Mouse (Mus musculus) ZHBTc4 (cell line): ENCODE results near the gene Ltb.
A peak's percentile ranks its signal among the peaks of the same experiment; 100 is the strongest.

Experiments
- DNase-seq: peaks from one replicate; pipeline ENCODE4 v3.0.0-alpha.2; 2011; ENCODE audit warnings: low read depth, low spot score

Gene Ltb

DNA sequence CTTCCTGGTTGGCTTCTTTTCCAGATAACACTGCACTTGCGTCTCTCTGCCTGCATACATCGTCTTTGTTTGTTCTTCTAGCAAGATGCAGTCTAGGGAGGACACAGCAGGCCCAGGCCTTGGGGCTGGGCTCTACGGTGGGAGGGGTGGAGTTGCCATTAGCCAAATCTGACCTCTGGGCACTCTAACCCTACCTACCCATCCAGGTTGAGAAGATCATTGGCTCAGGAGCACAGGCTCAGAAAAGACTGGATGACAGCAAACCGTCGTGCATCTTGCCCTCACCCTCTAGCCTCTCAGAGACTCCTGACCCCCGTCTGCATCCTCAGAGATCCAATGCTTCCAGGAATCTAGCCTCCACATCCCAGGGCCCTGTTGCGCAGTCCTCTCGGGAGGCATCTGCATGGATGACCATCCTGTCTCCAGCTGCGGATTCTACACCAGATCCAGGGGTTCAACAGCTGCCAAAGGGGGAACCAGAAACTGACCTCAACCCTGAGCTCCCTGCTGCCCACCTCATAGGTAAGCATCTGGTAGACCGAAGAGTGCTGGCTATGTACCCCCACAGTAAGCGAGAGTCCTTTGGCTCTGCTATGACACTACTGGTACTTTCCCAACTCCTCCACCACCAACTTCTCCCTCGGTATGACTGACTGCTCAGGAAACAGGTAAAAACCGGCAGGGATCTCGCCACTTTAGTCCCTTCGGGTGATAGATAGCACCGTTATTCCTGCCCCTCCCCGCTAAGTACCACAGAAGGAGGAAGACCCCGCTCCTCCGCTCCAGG, 798 bp downstream of the Ltb start:
- DNase-seq, result no peak

DNA sequence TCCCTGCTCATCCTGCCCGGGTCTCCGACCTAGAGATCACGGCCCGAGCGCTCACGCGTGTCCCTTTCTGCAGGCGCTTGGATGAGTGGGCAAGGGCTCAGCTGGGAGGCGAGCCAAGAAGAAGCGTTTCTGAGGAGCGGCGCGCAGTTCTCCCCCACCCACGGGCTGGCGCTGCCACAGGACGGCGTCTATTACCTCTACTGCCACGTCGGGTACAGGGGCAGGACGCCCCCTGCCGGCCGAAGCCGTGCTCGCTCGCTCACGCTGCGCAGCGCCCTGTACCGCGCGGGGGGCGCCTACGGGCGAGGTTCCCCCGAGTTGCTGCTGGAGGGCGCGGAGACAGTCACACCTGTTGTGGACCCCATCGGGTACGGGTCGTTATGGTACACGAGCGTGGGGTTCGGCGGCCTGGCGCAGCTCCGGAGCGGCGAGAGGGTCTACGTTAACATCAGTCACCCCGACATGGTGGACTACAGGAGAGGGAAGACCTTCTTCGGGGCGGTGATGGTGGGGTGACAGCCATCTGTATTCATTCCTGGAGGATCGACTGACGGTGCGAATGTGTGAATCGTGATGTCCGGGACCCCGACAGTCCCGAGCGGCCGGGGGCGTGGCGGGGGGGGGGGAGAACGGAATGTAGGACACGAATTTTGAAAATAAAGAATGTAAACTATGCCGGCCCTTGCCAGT, 1.5 kb downstream of the Ltb start:
- peak; percentile 88 for DNase-seq

DNA sequence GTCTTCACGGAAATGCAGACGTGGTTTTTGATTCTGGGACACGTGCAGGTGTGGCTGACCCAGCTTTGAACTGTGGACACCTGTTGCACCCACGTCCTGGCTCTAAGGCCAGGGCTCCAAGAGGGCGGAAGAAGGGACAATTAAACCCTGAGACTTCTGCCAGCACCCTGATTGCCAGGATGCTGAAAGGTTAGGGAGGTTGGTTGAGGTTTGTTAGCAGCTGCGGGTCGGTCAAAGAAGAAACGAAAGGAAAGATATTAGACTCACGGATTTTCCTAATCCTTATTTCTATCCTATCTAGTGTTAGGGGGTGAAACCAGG, 2.0 kb downstream of the Ltb start:
- DNase-seq, result no peak

DNA sequence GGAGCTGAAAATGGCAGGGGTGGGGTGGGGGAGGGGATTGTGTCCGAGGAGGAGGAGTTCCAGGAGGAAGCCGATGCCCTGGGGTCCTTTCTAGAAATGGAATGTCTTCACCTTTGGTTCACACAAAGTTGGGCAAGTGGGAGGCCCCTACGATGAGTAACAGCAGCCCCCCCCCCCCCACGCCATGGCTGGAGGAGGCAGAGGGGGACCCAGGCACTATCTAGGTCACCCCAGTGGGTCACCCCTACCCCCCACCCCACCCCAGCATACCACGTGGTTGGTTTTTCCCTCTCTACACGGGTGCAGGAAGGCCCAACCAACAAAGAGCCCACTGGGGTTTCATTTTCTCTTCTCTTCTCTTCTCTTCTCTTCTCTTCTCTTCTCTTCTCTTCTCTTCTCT, 2.9 kb downstream of the Ltb start:
- no peak for DNase-seq

DNA sequence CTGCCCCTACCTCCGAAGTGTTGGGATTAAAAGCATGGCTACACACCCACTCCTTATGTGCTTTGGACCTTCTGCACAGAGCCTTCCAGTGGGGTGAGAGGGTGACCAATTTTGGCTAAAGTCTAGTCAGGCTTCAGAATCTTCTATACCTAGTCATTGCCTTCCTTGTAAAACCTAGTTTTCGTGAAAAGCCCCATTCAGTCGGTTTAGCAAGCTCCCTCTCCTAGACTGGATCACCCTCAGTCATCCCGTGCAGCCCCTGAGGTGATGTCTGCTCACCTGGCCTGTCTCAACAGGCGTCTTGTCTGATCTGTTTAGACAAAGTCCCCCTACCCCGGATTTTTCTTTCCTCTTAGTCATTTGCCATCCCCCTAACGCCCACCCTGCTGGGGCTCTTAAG, 3.8 kb downstream of the Ltb start:
- DNase-seq, result no peak

DNA sequence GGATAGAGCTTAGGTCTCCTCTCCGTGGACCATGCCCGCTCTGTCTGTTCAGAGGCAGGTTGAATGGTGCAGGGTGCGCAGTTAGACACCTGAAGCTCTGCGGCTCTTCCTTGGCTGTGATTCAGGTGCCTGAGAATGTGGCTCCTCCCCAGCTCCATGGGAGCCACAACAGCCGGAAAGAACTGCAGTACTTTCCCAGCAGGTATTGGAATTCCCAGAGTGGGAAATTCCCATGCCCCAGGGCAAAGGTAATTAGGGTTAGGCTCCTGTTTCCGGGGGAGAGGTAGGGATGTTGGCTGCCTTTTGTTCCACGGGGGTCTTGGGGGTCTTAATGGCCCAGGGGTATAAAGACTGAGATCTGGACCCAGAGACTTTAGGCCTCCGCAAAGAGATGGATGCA, 4.7 kb downstream of the Ltb start:
- peak; percentile 52 for DNase-seq

DNA sequence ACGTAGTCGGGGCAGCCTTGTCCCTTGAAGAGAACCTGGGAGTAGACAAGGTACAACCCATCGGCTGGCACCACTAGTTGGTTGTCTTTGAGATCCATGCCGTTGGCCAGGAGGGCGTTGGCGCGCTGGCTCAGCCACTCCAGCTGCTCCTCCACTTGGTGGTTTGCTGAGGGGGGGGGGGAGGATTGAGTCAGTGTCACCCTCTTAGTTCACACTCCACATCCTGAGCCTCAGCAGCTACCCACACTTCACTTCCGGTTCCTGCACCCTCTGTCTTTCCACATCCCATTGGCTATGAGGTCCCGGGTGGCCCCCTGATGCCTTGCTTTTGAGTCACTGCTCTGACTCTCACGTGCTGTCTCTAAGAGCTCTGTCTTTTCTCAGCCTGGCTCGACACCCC, 6.2 kb downstream of the Ltb start:
- no peak for DNase-seq

DNA sequence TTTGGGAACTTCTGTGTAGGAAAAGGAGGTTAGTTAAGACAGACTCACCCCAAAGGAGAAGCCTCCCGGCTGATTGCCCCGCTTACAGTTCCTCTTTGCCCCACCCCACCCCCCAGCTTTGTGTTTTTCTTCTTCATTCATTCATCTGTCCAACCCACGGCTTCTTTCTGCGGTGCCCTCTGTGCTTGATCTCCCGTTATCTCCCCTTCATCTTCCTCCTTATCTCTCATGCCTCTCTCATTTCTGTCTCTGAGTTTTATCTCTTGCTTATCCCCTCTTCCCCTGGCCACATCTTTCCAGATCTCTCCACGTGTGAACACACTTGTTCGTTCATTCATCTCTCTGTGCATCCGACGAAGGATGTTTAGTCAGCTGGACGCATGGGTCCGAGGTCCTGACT, 6.9 kb downstream of the Ltb start:
- DNase-seq, result no peak

DNA sequence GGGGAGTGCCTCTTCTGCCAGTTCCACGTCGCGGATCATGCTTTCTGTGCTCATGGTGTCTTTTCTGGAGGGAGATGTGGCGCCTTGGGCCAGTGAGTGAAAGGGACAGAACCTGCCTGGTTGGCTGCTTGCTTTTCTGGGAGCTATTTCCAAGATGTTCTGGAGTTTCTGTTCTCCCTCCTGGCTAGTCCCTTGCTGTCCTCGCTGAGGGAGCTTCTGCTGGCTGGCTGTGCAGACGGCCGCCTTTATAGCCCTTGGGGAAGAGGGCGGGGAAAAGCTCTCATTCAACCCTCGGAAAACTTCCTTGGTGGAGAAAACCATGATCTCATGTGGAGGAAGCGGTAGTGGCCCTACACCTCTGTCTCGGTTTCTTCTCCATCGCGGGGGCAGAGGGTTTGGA, 7.5 kb downstream of the Ltb start, which contains the start of gene Tnf:
Gene Tnf (minus strand): TSS at position 221 of the 400 bp plus-strand sequence.
- no peak for DNase-seq

DNA sequence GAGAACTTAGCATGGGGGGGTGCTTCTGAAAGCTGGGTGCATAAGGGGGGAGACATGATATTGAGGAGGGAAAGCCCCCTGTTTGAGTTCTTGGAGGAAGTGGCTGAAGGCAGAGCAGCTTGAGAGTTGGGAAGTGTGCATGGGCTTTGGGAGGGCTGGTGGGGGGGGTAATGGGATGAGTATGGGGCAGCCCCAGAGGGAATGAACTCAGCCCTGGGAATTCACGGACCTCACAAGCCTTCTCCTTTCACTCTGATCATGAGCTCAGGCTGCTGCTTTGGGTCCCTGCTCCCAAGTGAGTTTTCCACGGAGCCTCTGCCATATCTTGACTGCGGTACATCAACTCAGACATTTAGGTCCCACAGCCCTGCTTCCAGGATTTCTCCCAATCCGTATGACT, 8.2 kb downstream of the Ltb start:
- DNase-seq, result no peak

DNA sequence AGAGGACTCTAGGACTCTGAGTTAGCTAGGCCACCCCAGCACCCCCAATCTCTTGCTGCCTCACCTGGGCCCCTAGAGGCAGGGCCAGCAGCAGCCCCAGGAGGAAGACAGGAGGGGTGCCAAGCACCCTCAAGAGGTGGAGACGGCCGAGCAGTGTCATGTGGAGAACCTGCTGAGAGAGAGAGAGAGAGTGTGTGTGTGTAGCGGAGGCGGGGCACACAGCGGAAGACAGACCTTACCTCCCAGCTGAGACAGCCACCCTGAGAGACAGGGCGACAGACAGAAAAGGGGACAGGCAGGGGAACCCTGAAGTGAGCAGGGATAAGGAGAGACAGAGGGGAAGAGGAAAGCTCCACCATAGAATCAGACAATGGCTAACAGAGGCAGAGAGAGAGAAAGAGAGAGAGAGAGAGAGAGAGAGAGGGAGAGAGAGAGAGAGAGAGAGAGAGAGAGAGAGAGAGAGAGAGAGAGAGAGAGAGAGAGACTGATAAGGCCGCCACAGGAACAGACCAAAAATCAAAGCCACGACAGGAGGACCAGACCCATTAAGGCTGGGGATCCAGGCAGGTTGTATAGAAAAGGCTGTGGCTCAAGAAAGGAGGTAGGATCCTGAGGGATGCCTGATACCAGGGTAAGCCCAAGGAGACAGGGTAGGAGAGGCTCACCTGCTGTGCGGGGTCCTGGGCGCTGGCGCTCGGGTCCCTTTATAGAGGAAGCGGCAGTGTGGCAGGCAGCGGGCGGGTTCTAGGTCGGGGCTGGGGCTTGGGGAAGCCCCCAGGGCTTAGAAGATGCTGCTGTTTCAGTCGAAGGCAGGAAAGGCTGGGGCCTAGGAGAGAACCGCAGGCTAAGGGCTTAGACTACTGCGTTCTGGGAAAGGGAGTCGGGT, 10.5 kb downstream of the Ltb start, which contains the start of gene Lta:
Gene Lta (minus strand): TSS at position 858 of the 886 bp plus-strand sequence.
- DNase-seq, result peak; percentile 46

DNA sequence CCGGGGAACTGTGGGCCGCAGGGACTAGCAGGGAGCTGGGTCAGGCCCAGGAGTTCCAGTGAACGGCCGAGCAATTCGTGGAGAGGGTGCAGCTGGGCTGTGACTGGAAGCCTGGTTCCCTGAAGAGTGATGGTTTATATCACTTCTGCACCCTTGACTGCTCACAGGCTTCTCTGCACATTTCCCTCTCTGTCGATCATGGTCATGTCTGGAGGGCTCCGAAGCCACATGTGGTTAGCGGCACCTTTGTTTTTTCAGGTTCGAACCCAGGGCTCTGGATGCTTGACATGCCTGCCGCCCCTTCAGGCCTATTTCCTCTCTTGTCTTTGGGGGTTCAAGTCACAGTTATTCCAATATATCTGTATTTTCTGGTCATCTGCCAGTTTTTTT, 11.1 kb downstream of the Ltb start:
- DNase-seq, result no peak

DNA sequence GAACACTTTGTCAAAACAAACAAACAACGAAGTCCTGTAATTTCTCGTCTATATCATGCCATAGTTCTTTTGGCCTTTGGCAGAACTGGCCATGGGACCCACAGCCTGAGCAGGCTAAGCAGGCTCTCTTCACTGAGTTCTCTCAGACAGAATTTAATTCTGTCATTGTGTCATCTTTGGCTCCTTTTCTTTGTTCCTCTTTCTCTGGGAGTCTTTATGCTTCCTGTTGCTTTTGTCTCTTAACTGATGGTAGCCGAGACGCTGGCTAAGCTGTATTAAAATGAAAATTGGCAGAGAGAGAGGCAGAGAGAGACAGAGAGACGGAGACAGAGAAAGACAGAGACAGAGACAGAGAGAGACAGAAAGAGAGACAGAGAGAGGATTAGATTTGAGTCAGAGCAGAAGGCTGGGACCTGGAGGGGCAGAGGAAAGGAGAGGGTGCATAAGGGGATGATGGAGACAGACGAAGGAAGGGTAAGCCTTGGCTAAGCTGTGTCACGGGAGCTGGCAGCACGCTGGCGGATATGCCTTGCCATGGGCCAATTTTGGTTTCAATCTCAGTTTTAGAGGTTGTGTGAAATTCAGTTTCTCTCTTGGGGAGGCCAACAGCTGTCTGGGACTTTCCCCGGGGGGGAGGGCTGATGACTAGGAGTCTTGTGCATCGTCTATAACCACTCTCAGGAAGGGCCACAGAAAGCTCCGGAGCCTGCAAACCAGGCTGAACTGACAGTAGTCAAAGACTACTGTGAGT, 15.7 kb downstream of the Ltb start:
- DNase-seq, result no peak

DNA sequence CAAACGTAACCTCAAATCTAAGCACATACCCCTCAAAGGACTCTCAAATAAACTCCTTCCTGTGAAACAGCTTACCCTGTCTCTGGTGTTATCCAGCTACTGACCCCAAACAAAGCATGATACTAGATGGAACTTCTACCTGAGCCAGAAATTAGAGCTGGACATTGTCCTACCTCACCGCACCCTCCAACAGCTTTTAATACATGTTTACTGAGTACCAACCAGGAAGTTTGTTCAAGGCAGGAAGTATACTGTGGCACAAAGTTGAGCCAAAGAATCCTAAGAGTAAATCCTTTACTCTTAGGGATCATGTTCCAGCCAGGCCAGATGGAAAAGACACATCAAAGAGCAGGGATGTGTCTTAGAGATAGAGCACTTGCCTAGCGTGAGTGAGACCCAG, 16.4 kb downstream of the Ltb start:
- DNase-seq, result no peak

DNA sequence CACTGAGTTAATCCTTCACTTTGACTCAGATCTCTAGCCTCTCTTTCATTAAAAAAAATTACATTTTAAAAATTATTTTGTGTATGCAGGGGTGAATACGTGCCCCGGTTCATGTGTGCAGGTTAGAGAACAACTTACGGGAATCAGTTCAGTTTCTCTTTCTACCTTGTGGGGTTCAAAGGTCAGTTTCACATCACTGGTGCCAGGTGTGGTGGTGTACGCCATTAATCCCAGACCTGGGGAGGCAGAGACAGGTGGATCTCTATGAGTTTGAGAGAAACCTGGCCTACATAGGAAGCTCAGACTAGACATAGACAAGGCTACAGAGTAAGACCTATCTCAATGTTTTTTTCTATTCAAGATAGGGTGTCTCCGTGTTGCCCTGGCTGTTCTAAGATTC, 18.8 kb downstream of the Ltb start:
- DNase-seq, result no peak

DNA sequence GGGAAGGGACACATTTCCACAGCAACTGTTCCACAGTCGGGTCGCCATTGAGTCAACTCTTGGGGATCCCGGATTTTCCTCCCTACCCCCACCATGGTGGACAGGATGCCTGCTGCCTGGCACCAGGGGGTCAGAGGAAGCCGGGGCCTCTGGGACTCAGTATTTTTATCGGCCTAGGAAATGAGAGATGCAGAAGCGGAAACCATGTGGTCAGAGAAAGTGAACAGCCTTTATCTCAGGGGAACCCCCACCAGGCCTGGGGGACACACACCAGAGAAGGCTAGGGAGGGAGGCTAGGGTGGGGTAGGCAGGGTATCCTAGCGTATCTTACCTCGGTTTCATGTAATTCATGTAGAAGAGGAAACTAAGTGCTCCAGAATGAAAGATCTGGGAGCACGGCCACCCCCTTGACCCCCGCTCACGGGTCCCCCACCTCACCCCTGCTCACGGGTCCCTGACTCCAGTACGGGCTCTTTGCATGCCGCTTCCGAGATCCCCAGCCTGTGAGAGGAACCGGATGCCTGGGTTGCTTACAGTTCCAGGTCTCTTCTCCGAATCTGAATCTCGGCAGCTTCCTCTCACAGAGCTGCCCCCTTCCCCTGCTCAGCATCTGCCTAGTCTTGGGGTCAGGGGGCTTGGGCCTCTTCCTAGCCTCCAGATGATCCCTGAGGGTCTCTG, 24.4 kb downstream of the Ltb start:
- no peak for DNase-seq

DNA sequence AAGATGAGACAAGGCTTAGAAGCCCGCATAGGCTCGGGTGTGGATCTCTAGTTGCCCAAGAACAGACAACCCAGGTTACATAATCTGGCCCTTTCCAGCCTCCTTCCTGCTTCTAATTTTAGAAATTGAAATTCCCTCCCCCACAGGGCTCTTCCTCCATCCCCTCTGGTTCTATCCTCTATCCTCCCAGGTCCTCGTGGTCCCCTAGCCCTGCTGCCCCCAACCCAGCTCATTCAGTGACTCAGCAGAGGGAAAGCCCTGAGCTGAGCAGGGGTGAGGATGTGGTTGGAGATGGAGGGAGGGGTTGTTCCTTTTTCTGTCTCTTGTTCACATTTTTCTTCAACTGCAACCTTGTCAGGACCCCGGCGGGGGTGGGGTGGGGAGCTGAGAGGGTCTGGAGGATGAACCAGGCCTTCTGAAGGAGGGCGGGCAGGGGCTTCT, 25.4 kb downstream of the Ltb start:
- no peak for DNase-seq

DNA sequence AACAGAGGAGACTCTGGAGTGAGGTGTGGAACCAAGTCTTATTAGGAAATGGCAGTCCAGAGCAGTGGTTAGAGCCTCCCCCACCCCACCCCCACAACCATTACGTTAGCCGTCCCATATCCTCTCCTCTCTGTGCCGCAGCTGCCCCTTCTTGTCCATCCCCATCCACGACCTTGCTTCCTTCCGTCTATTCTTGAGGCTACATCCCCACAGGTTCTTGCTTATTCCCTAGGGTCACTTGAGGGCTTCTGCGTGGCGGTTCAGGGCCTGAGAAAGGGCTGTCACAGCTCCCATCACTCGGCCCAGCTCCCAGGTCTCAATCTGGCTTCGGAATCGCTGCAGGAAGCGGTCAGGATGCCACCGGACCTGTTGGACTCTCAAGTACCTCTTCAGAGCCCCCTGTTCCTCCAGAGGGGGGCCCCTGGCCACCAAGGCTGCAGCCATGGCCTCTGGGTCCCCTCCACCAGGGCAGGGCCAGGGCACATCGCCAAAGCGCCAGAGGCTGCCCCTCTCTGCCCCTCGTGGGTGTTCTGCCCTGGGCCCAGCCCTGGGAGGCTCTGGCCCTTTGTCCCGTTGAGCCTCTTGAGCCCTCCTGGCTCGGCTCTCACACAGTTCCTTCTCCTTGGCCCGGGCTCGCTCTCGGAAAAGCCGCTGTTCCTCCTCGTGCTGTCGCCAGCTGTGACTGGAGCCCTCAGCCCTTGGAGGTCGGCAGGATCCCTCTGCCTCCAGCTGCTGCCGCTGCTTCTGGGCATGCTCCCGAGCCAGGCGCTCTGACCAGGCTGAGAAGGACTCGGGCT, 26.1 kb downstream of the Ltb start, which contains the start of gene Gm16181:
Gene Gm16181 (plus strand): TSS at position 679 of the 797 bp plus-strand sequence.
- peak; percentile 44 for DNase-seq

DNA sequence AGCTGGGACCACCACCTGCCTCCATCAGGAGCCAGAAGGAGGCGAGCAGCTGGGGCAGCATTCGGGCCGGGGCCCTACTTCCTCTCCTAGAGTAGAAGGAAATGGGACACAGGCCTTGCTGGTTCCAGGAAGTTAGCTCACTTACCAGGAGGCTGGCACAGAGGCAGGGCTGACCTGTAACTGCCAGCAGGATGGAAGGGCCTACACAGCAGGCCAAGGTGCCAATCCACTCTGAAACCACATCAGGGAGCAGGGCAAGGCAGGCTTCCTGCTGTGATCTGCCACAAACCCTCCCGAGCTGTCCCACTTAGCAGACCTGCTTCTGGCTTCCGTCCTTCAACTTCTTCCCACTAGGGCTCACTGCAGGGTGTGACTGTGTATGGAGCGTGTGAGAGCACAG, 28.1 kb downstream of the Ltb start:
- DNase-seq, result no peak

DNA sequence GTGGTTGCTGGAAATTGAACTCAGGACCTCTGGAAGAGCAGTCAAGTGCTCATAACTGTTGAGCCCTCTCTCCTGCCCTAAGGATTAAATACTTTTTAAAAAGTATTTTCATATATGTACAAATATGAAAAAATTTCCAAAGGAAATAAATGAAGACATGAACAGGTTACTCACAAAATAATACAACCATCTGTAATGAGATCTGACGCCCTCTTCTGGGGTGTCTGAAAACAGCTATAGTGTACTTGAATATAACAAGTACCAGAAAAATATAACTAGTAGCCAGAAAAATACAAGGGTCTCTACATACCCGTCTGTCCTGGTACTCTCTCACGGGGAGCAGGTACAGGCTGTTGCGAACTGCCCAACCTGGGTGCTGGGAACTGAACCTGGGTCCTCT, 30.4 kb downstream of the Ltb start:
- no peak for DNase-seq
